Mouse (Mus musculus) left cerebral cortex, postnatal 25 days (tissue): ENCODE results near the gene Rbm38. TPM values are rescaled to one million over a fixed set of nuclear protein-coding genes. Genes with fewer than 3 reads are reported as not detected.

Experiments
- DNase-seq, 2 experiments: peaks; one replicate each; pipeline ENCODE4 v3.0.0; 2022; ENCODE audit warnings: low spot score in 2 of 2, mixed read lengths in 1 of 2
- intact Hi-C: fragments of 180-260 bp; cut with DNase I; formaldehyde crosslinking; loops from one replicate; pipeline ENCODE4 v1.15.1; 2025
- total RNA-seq, 2 experiments: library from RNA; stranded (reverse); gene quantifications; 2 replicates each; pipeline ENCODE4 v1.2.3; 2021

Gene Rbm38
- total RNA-seq, 2 experiments from 2014 or later = 2.2 to 3.4 TPM

DNA sequence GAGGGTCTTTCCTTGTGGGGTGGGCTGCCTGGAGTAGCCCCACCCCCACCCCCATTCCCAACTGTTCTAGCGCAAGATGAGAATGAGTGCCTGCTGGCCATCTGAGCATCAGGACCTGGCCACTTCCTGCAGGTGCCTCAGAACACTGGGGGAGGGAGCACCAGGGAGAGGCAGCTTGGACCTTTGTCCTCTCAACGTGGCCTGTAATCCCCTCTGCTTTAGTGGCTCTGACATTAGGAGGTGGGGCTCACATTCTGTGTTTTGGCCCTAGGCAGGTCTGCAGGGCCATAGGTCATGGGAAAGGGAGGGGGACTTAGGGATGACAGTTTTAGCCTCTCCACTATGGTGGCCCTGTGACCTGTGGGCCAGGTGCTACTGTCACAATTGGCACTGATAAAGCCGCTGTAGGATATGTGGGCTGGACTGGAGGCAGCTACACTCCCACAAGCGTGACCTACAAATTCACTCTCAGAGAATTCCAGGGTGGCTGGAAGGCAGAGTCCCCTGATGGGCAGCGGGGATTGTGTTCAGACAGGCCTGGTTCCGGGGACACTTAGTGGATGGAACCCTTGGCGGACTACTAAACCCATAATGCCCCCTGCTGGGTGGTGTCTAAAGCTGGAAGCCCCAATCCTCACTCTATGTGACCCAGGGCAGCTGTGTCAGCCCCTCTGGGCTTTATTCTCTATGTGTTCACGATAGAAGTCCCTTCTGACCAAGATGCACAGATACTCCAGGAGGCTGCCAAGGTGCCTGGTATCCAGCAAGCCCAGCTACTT lies 30.5 kb downstream of the Rbm38 start:
- intact Hi-C loops = no loop called here
- no peak for DNase-seq

- no peak for DNase-seq
- intact Hi-C loops = no loop called here
Observed at GRCm38 (mm10) chr2:173052881-173053280, 32.6 kb downstream of the Rbm38 start.

- no peak for DNase-seq
- intact Hi-C loops = no loop called here
Observed at GRCm38 (mm10) chr2:173053846-173054245, 33.5 kb downstream of the Rbm38 start.

DNA sequence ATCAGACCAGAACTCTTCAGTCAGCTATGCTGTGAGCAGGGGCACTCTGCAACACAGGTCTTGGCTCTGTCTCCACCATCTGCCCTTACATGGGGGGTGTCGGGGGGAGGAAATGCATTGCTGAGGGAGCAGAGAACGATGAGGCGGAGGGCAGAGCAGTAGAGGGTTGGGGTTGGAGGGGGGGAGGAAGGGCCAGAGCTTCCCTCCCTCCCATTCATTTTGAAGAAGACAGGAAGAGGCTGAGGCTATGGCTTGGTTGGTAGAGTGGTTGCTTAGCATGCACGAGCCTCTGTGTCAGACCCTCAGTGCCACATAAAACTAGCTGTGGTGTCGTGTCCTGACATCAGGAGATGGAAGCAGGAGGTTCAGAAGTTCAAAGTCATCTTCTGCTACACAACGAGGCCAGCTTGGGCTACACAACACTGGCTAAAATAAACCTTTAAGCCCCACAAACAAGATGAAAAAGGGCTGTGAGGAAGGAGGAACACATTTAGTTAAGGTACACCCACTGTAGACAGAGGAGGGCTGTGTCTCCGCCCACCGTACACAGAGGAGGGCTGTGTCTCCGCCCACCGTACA lies 36.1 kb downstream of the Rbm38 start:
- intact Hi-C loops = no loop called here
- no peak for DNase-seq

- intact Hi-C loops = no loop called here
- DNase-seq = no peak
Observed at GRCm38 (mm10) chr2:173056882-173057315, 36.6 kb downstream of the Rbm38 start.

- intact Hi-C loops = no loop called here
- no peak for DNase-seq
Observed at GRCm38 (mm10) chr2:173057623-173058022, 37.3 kb downstream of the Rbm38 start.

DNA sequence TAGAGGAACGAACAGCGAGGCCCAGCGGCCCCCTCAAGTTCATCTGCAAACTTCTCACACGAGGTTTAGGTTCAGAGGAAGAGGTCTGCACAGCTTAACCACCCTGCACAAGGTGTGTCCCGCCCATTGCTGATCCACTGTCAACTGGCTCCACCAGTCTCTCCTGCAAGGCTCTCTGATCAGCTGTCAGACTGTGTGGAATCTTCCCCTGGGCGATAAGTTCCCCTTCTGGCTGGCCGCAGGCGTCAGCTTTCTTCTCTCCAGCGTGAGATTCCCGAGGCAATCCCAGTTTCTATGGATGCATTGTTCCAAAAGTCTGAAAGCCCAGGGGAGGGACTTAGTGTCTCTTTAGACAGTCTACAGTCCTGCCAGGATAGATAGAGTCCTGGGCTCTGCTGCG lies 38.0 kb downstream of the Rbm38 start:
- intact Hi-C loops = no loop called here
- DNase-seq = no peak

- intact Hi-C loops = no loop called here
- no peak for DNase-seq
Observed at GRCm38 (mm10) chr2:173060450-173060849, 40.2 kb downstream of the Rbm38 start.

DNA sequence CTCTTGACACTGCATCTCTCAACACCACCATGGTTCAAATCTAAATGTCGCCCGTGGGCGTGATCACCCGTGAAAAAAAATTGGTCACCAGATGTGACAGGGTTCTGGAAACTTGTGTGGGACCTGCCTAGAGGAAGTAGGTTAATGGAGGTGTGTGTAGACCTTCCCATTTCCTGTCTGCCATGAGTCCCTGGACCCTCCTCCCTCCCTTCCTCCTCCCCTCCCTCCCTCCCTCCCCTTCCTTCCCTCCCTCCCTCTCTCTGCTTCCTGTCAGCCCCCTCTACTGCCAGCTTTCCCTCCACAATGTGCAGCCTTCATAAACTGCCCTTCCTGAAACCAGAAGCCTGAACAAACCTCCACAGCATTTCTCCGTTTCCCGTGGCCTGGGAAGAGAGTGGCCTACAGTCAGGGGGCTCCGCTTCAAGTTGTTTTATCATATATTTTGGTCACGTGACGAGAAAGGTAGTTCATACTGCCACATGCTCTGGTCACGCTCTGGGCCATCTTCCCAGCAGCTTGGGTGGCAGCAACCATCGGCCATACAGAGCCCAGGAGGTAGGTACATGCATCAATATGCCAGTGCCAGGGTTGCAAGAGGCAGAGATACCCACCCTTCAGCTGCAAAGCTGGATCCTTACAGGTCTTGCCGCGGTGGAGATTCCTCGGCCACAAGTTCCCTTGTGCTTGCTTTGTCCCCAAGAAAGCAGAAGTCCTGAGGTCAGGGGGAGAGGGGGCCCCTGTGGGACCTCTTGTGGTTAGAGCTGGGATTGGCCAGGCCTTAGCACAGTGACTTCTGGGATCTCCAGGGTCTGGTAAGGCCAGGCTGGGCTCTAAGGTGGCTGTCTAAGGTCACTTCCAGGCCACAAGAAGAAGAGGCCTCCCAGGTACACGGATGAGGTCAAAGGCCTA lies 41.4 kb downstream of the Rbm38 start:
- intact Hi-C loops = no loop called here
- no peak for DNase-seq

GRCm38 (mm10) chr2:173063219-173063618 lies 42.9 kb downstream of the Rbm38 start:
- DNase-seq = no peak
- intact Hi-C loops = no loop called here

DNA sequence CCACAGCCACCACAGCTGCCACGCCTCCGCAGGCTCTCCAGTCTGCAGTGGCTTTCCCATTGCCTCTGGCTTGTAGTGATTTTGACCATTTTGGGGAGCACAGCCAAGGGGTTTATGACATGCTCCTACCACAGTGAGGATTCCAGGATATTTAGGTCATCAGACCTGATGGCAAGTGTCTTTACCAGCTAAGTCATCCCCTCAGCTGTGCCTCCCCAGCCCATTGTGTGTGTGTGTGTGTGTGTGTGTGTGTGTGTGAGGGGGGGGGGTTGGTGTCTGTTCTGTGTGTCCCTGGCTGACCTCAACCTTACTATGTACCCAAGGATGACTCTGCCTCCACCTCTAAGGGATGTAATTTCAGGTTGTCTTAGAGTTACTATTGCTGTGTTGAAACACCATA lies 44.6 kb downstream of the Rbm38 start:
- no peak for DNase-seq
- intact Hi-C loops = no loop called here

DNA sequence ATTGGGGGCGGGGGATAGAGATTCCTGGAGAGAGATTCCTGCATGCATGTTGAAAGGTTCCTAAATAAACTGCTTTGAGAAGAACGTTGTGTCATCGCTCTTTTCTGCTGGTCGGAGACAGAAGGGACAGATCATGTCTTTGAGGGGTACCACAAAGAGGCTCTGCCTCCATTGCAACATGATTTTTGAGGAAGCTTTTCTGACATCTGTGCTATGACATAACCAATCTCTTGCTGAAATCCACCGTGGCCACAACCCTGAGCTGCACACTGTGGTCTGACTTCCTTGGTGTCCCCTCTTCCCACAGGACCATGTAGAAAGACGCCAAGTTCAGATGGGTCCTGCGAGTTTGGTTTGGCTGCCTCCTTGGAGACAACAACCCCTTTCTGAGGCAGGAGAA lies 52.6 kb downstream of the Rbm38 start:
- intact Hi-C loops = no loop called here
- no peak for DNase-seq

DNA sequence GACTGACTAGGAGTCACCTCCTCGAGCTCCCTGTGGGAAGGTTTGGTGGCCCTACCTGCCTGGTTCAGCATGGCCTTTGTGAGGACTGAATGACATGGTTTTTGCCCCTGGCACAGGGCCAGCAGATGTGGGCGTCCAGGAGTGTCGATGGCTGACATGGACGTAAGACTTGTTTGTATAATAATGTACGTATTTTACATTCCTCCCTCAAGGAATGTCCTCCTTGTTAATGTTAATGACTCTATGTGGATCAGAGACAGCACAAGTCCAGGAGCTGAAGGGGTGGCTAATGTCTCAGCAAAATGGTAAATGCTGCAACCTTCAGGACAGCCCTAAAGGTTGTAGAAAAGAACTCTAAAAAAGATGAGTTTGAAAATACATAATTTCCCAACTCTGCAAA lies 53.4 kb downstream of the Rbm38 start:
- intact Hi-C loops = no loop called here

GRCm38 (mm10) chr2:173076921-173077320 lies 56.6 kb downstream of the Rbm38 start:
- intact Hi-C loops = no loop called here
- no peak for DNase-seq

More for the DNA sequence above, 53.4 kb downstream of the Rbm38 start:
- no peak for DNase-seq

GRCm38 (mm10) chr2:173079766-173080549 lies 59.7 kb downstream of the Rbm38 start:
- intact Hi-C loops = loop anchor here (2.0 to 10.0 kb wide), 2 partner anchors 55 to 81 kb away; partner anchors contain the start of gene Rbm38
- DNase-seq = no peak

GRCm38 (mm10) chr2:173080785-173081241 lies 60.5 kb downstream of the Rbm38 start:
- peak; percentile 58 to 59 for DNase-seq
- intact Hi-C loops = loop anchor here (2.0 to 10.0 kb wide), 2 partner anchors 56 to 82 kb away; partner anchors contain the start of gene Rbm38

DNA sequence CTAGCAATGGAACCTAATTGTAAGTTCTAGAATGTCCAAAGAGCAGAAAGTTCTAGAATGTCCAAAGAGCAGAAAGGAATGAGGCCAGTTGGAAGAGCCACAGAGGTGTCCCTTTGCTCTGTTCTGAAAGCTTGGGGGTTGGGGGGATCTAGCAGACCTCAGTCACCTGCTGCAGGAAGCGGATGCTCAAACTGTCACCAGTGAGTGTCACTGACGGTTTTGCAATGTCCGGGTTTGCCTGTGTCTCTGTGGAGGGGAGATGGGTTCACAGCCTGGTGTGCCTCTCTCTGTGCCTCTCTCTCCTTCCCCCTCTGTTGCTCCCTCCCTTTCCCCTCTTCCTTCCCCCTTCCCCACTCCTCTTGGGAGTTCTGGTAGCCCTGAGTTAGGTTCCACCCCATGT lies 62.4 kb downstream of the Rbm38 start:
- intact Hi-C loops = loop anchor here (10.0 kb wide), 1 partner anchor 58 kb away; the partner anchor contains the start of gene Rbm38
- DNase-seq = no peak

DNA sequence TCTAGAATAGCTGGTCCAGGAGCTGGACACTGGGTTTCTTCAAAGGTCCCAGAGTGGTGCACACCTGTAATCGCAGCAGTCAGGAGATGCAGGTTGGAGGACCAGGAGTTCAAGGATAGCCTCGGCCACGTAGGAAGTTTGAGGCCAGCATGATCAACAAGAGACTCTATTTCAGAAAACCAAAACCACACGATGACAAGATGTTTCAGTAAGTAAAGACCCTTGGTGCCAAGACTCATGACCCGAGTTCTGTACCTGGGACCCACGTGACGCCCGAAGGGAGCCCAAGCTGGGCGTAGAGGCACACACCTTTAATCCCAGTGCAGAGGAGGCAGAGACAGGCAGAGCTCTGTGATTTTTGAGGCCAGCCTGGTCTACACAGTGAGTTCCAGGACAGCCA lies 62.8 kb downstream of the Rbm38 start:
- no peak for DNase-seq
- intact Hi-C loops = loop anchor here (10.0 kb wide), 1 partner anchor 58 kb away; the partner anchor contains the start of gene Rbm38
